8 mouse cellular contexts compared by ENCODE assay signal in genomic region chr11:61142262-61142661, GRCm38 (mm10). TPM values are rescaled to one million over a fixed set of nuclear protein-coding genes. Genes with fewer than 3 reads are reported as not detected.
A peak's percentile ranks its signal among the peaks of the same experiment; 100 is the strongest.
DNase-seq lines count a peak whose midpoint lies in the region; ATAC-seq and TF ChIP-seq lines count a peak whose summit lies in the region.
"Had no signal": no experiment of that assay in that cellular context is flagged by ENCODE, and none has a peak within 500 bp of the region (broad histone marks: within the 10 kb centered on the region; RNA-seq: fewer than 3 reads in every experiment).

No protein-coding gene starts in this region.

- peaks cover 80% of the 10 kb centered on the region for H3K79me2 ChIP-seq in CH12.LX (replicated peaks; ENCODE audit: control insufficient read depth, extremely low read depth, insufficient read depth, poor library complexity, severe bottlenecking)

- peak overlapping the region; percentile 94 for H3K9ac ChIP-seq in CH12.LX (ENCODE audit: insufficient read depth, low read depth)
- peak overlapping the region; percentile 51 for H3K9ac ChIP-seq in liver, postnatal 0 days (replicated peaks)
- H3K9ac ChIP-seq in forebrain, embryonic 13.5 days = no peak overlapping the region
- H3K9ac ChIP-seq in forebrain, embryonic 15.5 days (replicated peaks) = no peak overlapping the region

- no peaks in the 10 kb centered on the region for H3K27me3 ChIP-seq in CH12.LX (replicated peaks)
- H3K27me3 ChIP-seq in liver, postnatal 0 days (ENCODE audit: insufficient read depth, low read length) = peaks cover under 1% of the 10 kb centered on the region; the same call in 1 of the 2 replicates
- H3K27me3 ChIP-seq in forebrain, embryonic 13.5 days = 0 out of 2 replicates have a peak, but pooled peaks cover 13% of the 10 kb centered on the region
- 0 out of 2 replicates have a peak, but pooled peaks cover 6% of the 10 kb centered on the region for H3K27me3 ChIP-seq in forebrain, embryonic 15.5 days

- peak; percentile 77 for TF ChIP-seq POLR2A in CH12.LX (IDR thresholded peaks at IDR 0.05; ENCODE audit: low read depth, low read length)

- TF ChIP-seq EP300 in CH12.LX (IDR thresholded peaks at IDR 0.05; ENCODE audit: low read length) = peak; percentile 83
- TF ChIP-seq EP300 in liver, postnatal 0 days (IDR thresholded peaks at IDR 0.05; ENCODE audit: low read depth) = no peak

- H3K27ac ChIP-seq in CH12.LX (ENCODE audit: insufficient read depth, low read depth) = peak overlapping the region; percentile 84
- peak overlapping the region; percentile 58 for H3K27ac ChIP-seq in liver, postnatal 0 days (ENCODE audit: low read depth)
- H3K27ac ChIP-seq in forebrain, embryonic 13.5 days = no peak overlapping the region
- no peak overlapping the region for H3K27ac ChIP-seq in forebrain, embryonic 15.5 days (replicated peaks)

- in situ Hi-C loops in CH12.LX (cut with MboI; ENCODE audit: low pct_ligation_motif_present, low pct_unique_long_range_greater_than_20kb, low sequenced_read_pairs) = loop anchor here (5.0 kb wide), 1 partner anchor 35 kb away; no protein-coding TSS in a partner anchor

- ATAC-seq in liver, postnatal 0 days = peak; percentile 16; the same call in 1 of the 2 replicates
- ATAC-seq in forebrain, embryonic 13.5 days = no peak
- ATAC-seq in forebrain, embryonic 15.5 days (replicated peaks) = no peak

- peak; percentile 98 for DNase-seq in CH12.LX (ENCODE audit: extremely low read depth)
- DNase-seq in ZHBTc4 (ENCODE audit: low read depth, low spot score) = peak; percentile 21
- DNase-seq in liver, postnatal 0 days = no peak
- DNase-seq in spleen, postnatal 36 days (ENCODE audit: low spot score in 2 of 2) = peak; percentile 85 to 86
- no peak for DNase-seq in left cerebral cortex, adult 9 months (ENCODE audit: low spot score in 2 of 2)
- DNase-seq: adrenal gland, postnatal 14 days had no signal

- H3K4me3 ChIP-seq in CH12.LX (replicated peaks in 1 of 3; ENCODE audit: low read depth in 2 of 3, low read length in 2 of 3, poor library complexity in 1 of 3) = peak overlapping the region; percentile 64 to 89 (median 66)
- peak overlapping the region; percentile 47 for H3K4me3 ChIP-seq in liver, postnatal 0 days (ENCODE audit: low read depth, low read length)
- H3K4me3 ChIP-seq in forebrain, embryonic 13.5 days = no peak overlapping the region
- H3K4me3 ChIP-seq in forebrain, embryonic 15.5 days = no peak overlapping the region

- WGBS in liver, postnatal 0 days (ENCODE audit: insufficient replicate concordance) = 26% methylated on average over 3 of the region's 3 CpGs
- 75% methylated on average over 3 of the region's 3 CpGs for WGBS in forebrain, embryonic 13.5 days
- 81% methylated on average over 3 of the region's 3 CpGs for WGBS in forebrain, embryonic 15.5 days

- H3K9me3 ChIP-seq in CH12.LX (replicated peaks; ENCODE audit: low read length) = no peaks in the 10 kb centered on the region
- no peaks in the 10 kb centered on the region for H3K9me3 ChIP-seq in liver, postnatal 0 days (ENCODE audit: low read length)
- H3K9me3 ChIP-seq in forebrain, embryonic 13.5 days (replicated peaks) = no peaks in the 10 kb centered on the region
- H3K9me3 ChIP-seq in forebrain, embryonic 15.5 days = no peaks in the 10 kb centered on the region

- TF ChIP-seq RAD21 in CH12.LX (IDR thresholded peaks at IDR 0.05; ENCODE audit: low read depth, low read length) = peak; percentile 59

- peaks cover 51 to 78% of the 10 kb centered on the region in 2 experiments for H3K36me3 ChIP-seq in CH12.LX (replicated peaks in 1 of 2; ENCODE audit: control insufficient read depth in 1 of 2, insufficient read depth in 1 of 2, low read length in 1 of 2)
- no peaks in the 10 kb centered on the region for H3K36me3 ChIP-seq in liver, postnatal 0 days (replicated peaks; ENCODE audit: insufficient read depth, low read length)
- no peaks in the 10 kb centered on the region for H3K36me3 ChIP-seq in forebrain, embryonic 13.5 days (ENCODE audit: poor library complexity, severe bottlenecking)
- H3K36me3 ChIP-seq in forebrain, embryonic 15.5 days = no peaks in the 10 kb centered on the region

- peak overlapping the region; percentile 93 for H3K4me2 ChIP-seq in CH12.LX (ENCODE audit: insufficient read depth, low read depth, poor library complexity, severe bottlenecking)
- peak overlapping the region; percentile 65 for H3K4me2 ChIP-seq in liver, postnatal 0 days (ENCODE audit: low read depth, low read length)
- no peak overlapping the region for H3K4me2 ChIP-seq in forebrain, embryonic 13.5 days
- no peak overlapping the region for H3K4me2 ChIP-seq in forebrain, embryonic 15.5 days (replicated peaks)

- TF ChIP-seq CTCF in CH12.LX (conservative IDR thresholded peaks at IDR 0.05 in 1 of 2, IDR thresholded peaks at IDR 0.05 in 1 of 2; ENCODE audit: low read depth in 2 of 2, low read length in 2 of 2) = peak in 1 of 2 experiments; percentile 52; a peak in 2 of 4 replicates
- 0 out of 2 replicates have a peak, but pooled peaks have one; percentile 11 for TF ChIP-seq CTCF in liver, postnatal 0 days (IDR thresholded peaks at IDR 0.05; ENCODE audit: low read depth)

- dilution Hi-C loops in CH12.LX (cut with MboI; ENCODE audit: extremely low pct_ligation_motif_present, extremely low pct_unique_long_range_greater_than_20kb, low sequenced_read_pairs) = no loop called here

- H3K4me1 ChIP-seq in CH12.LX (ENCODE audit: control insufficient read depth in 1 of 2, insufficient read depth in 2 of 2) = peaks cover 37 to 77% of the 10 kb centered on the region in 2 experiments
- peaks cover 6% of the 10 kb centered on the region for H3K4me1 ChIP-seq in liver, postnatal 0 days (ENCODE audit: insufficient read depth)
- H3K4me1 ChIP-seq in forebrain, embryonic 13.5 days = peaks cover 6% of the 10 kb centered on the region
- peaks cover 4% of the 10 kb centered on the region for H3K4me1 ChIP-seq in forebrain, embryonic 15.5 days

TF ChIP-seq in CH12.LX, 34 proteins besides CTCF, POLR2A, EP300 and RAD21 (continues in another document):
- TF ChIP-seq ZKSCAN1 (IDR thresholded peaks at IDR 0.05; ENCODE audit: borderline replicate concordance, low read depth, low read length) (no peak), NELFE (IDR thresholded peaks at IDR 0.05; ENCODE audit: low read depth, low read length) (no peak; the same call in 1 of the 2 replicates), GABPA (IDR thresholded peaks at IDR 0.05; ENCODE audit: insufficient replicate concordance, low read depth, low read length) (no peak), E2F4 (IDR thresholded peaks at IDR 0.05; ENCODE audit: insufficient replicate concordance, low read depth, low read length) (no peak), ZMIZ1 (IDR thresholded peaks at IDR 0.05; ENCODE audit: low read depth, low read length) (no peak; the same call in 1 of the 2 replicates), TCF12 (IDR thresholded peaks at IDR 0.05; ENCODE audit: low read depth, low read length) (peak; percentile 93), MAZ (IDR thresholded peaks at IDR 0.05; ENCODE audit: low read depth, low read length) (no peak), CHD2 (IDR thresholded peaks at IDR 0.05; ENCODE audit: low read length) (no peak; the same call in 1 of the 2 replicates), JUN (IDR thresholded peaks at IDR 0.05; ENCODE audit: insufficient read depth, low read depth, low read length) (no peak), ETS1 (conservative IDR thresholded peaks at IDR 0.05; ENCODE audit: low read depth, low read length) (peak; percentile 77), NRF1 (IDR thresholded peaks at IDR 0.05; ENCODE audit: low read depth, low read length) (peak; percentile 6; the same call in 1 of the 2 replicates), MXI1 (IDR thresholded peaks at IDR 0.05; ENCODE audit: low read depth, low read length) (no peak; the same call in 1 of the 2 replicates), CHD1 (IDR thresholded peaks at IDR 0.05; ENCODE audit: low read depth, low read length) (no peak), MAX (IDR thresholded peaks at IDR 0.05; ENCODE audit: low read length) (no peak), MEF2A (IDR thresholded peaks at IDR 0.05; ENCODE audit: borderline replicate concordance, low read depth, low read length) (peak; percentile 94), MAFK (IDR thresholded peaks at IDR 0.05; ENCODE audit: insufficient replicate concordance, low read length) (0 out of 2 replicates have a peak, but pooled peaks have one; percentile 29), KAT2A (IDR thresholded peaks at IDR 0.05; ENCODE audit: insufficient replicate concordance, low read length) (no peak), MYC (IDR thresholded peaks at IDR 0.05; ENCODE audit: low read depth, low read length) (peak; percentile 67; the same call in 1 of the 2 replicates), USF2 (conservative IDR thresholded peaks at IDR 0.05; ENCODE audit: low read depth, low read length) (no peak), SMC3 (IDR thresholded peaks at IDR 0.05; ENCODE audit: low read depth, low read length) (peak; percentile 50), PAX5 (IDR thresholded peaks at IDR 0.05; ENCODE audit: low read length) (no peak), JUND (conservative IDR thresholded peaks at IDR 0.05; ENCODE audit: low read depth, low read length) (peak; percentile 58), UBTF (IDR thresholded peaks at IDR 0.05; ENCODE audit: low read depth, low read length) (no peak), TBP (conservative IDR thresholded peaks at IDR 0.05; ENCODE audit: low read depth, low read length) (peak; percentile 96), BHLHE40 (IDR thresholded peaks at IDR 0.05; ENCODE audit: low read depth, low read length) (peak; percentile 73), SIN3A (IDR thresholded peaks at IDR 0.05; ENCODE audit: low read length) (peak; percentile 86), HCFC1 (IDR thresholded peaks at IDR 0.05; ENCODE audit: low read depth, low read length) (0 out of 2 replicates have a peak, but pooled peaks have one; percentile 19)

RNA-seq across cellular contexts. Expression of gene Tnfrsf13b, which starts 15.7 kb away (rescaled TPM):
- total RNA-seq in CH12.LX (2012; rRNA removed) (260 and 365 TPM in 2 replicates), CH12.LX (2014; rRNA removed) (338 and 355 TPM in 2 replicates)
- 299 and 356 TPM in 2 replicates for polyA plus RNA-seq in CH12.LX (2012; ENCODE audit: insufficient read length, low read depth)
- 8.1 and 9.4 TPM in 2 replicates for polyA plus RNA-seq in liver, postnatal 0 days (2015; fragmentation: Nextera tagmentation; extraction: Ambion mirVana)
- 0.48 and 0.63 TPM in 2 replicates for polyA plus RNA-seq in forebrain, embryonic 13.5 days (2015; fragmentation: Nextera tagmentation; extraction: Ambion mirVana)
- 0.78 and 0.91 TPM in 2 replicates for polyA plus RNA-seq in forebrain, embryonic 15.5 days (2015; fragmentation: Nextera tagmentation; extraction: Ambion mirVana)

RNA-seq across cellular contexts. Expression of gene Usp22, which starts 32.6 kb away (rescaled TPM):
- total RNA-seq in CH12.LX (2012; rRNA removed) (56.7 and 65.3 TPM in 2 replicates), CH12.LX (2014; rRNA removed) (51.9 and 54.7 TPM in 2 replicates)
- 38.9 and 48.1 TPM in 2 replicates for polyA plus RNA-seq in CH12.LX (2012; ENCODE audit: insufficient read length, low read depth)
- polyA plus RNA-seq in liver, postnatal 0 days (2015; fragmentation: Nextera tagmentation; extraction: Ambion mirVana) = 8.7 and 10.0 TPM in 2 replicates
- 272 and 304 TPM in 2 replicates for polyA plus RNA-seq in forebrain, embryonic 13.5 days (2015; fragmentation: Nextera tagmentation; extraction: Ambion mirVana)
- polyA plus RNA-seq in forebrain, embryonic 15.5 days (2015; fragmentation: Nextera tagmentation; extraction: Ambion mirVana) = 419 and 436 TPM in 2 replicates

Comparison
In these comparisons a context has a peak if more than half of its experiments do, and no peak if none do; other contexts are left out.
1. DNase-seq: peak in CH12.LX (single experiment), ZHBTc4 (single experiment) and spleen, postnatal 36 days (2 of 2); none in liver, postnatal 0 days (single experiment) and left cerebral cortex, adult 9 months (0 of 2).
2. H3K27ac ChIP-seq: peak in CH12.LX (single experiment) and liver, postnatal 0 days (single experiment); none in forebrain, embryonic 13.5 days (single experiment) and forebrain, embryonic 15.5 days (single experiment).
3. H3K4me2 ChIP-seq: peak in CH12.LX (single experiment) and liver, postnatal 0 days (single experiment); none in forebrain, embryonic 13.5 days (single experiment) and forebrain, embryonic 15.5 days (single experiment).
4. H3K4me3 ChIP-seq: peak in CH12.LX (3 of 3) and liver, postnatal 0 days (single experiment); none in forebrain, embryonic 13.5 days (single experiment) and forebrain, embryonic 15.5 days (single experiment).
5. H3K9ac ChIP-seq: peak in CH12.LX (single experiment) and liver, postnatal 0 days (single experiment); none in forebrain, embryonic 13.5 days (single experiment) and forebrain, embryonic 15.5 days (single experiment).
6. RNA of gene Tnfrsf13b, which starts 15.7 kb away (polyA plus RNA-seq): 299 to 356 TPM in CH12.LX; 8.1 to 9.4 TPM in liver, postnatal 0 days, 0.78 to 0.91 TPM in forebrain, embryonic 15.5 days and 0.48 to 0.63 TPM in forebrain, embryonic 13.5 days; every median in the first group is over 10 times any median in the second.